Mouse (Mus musculus) erythroblast, embryonic 14.5 days (primary cell): Measurements from ENCODE around the gene B4galnt3. TPM values are rescaled to one million over a fixed set of nuclear protein-coding genes. Genes with fewer than 3 reads are reported as not detected.

Source experiments
- H3K27me3 ChIP-seq: 2 replicates; pipeline ENCODE4 v1.6.1; 2012; ENCODE audit warnings: inconsistent platforms; ENCODE audit not compliant: control insufficient read depth
- H3K36me3 ChIP-seq: 2 replicates; pipeline ENCODE4 v1.6.1; 2012; ENCODE audit warnings: mild to moderate bottlenecking, inconsistent platforms; ENCODE audit not compliant: control insufficient read depth
- H3K4me1 ChIP-seq: 2 replicates; pipeline ENCODE4 v1.6.1; 2012; ENCODE audit warnings: inconsistent platforms; ENCODE audit not compliant: control insufficient read depth
- H3K4me3 ChIP-seq: replicated peaks from 2 replicates; pipeline ENCODE3; 2012; ENCODE audit warnings: moderate library complexity, mild to moderate bottlenecking, inconsistent platforms
- H3K9me3 ChIP-seq: 2 replicates; pipeline ENCODE4 v1.6.1; 2012; ENCODE audit warnings: low read length, inconsistent platforms, mixed read lengths; ENCODE audit not compliant: control insufficient read depth
- GATA1 ChIP-seq: IDR thresholded peaks from 2 replicates; pipeline ENCODE4 v1.6.1; 2012; ENCODE audit warnings: low read length, inconsistent platforms, mixed read lengths
- TAL1 ChIP-seq: IDR thresholded peaks from 3 replicates; pipeline ENCODE4 v1.6.1; 2012; ENCODE audit warnings: low read length, inconsistent platforms, mixed read lengths
- polyA plus RNA-seq: library from polyadenylated mRNA; stranded (reverse); fragments of >175 nt; gene quantifications from 2 replicates; pipeline ENCODE4 v1.2.3, GENCODE M21; 2012

B4galnt3 gene
- polyA plus RNA-seq, 1 experiment = 0.07 TPM

- Histone ChIP-seq H3K4me3 (no peak overlapping the region), H3K4me1 (no peaks in the 10 kb centered on the region), H3K9me3 (no peaks in the 10 kb centered on the region), H3K27me3 (peaks cover 13% of the 10 kb centered on the region), H3K36me3 (no peaks in the 10 kb centered on the region)
- TF ChIP-seq GATA1 = no peak
- TF ChIP-seq TAL1 = no peak
Measured at GRCm38 (mm10) chr6:120235874-120236273, 58.5 kb downstream of the B4galnt3 start.

GRCm38 (mm10) chr6:120232885-120233284 lies 61.5 kb downstream of the B4galnt3 start:
- Histone ChIP-seq H3K27me3 (peaks cover 14% of the 10 kb centered on the region; the same call in 1 of the 2 replicates), H3K36me3 (no peaks in the 10 kb centered on the region), H3K9me3 (no peaks in the 10 kb centered on the region), H3K4me1 (no peaks in the 10 kb centered on the region), H3K4me3 (no peak overlapping the region)
- TF ChIP-seq TAL1 (no peak), GATA1 (no peak)

GRCm38 (mm10) chr6:120230441-120230840 lies 63.9 kb downstream of the B4galnt3 start:
- no peak overlapping the region for H3K4me3 ChIP-seq
- no peaks in the 10 kb centered on the region for H3K36me3 ChIP-seq
- TF ChIP-seq GATA1 (no peak), TAL1 (no peak)
- peaks cover 16% of the 10 kb centered on the region for H3K27me3 ChIP-seq
- H3K9me3 ChIP-seq = no peaks in the 10 kb centered on the region
- no peaks in the 10 kb centered on the region for H3K4me1 ChIP-seq

GRCm38 (mm10) chr6:120229806-120230205 lies 64.6 kb downstream of the B4galnt3 start:
- Histone ChIP-seq H3K9me3 (no peaks in the 10 kb centered on the region), H3K36me3 (no peaks in the 10 kb centered on the region), H3K4me1 (peaks cover 1% of the 10 kb centered on the region; the same call in 1 of the 2 replicates), H3K4me3 (no peak overlapping the region), H3K27me3 (peaks cover 18% of the 10 kb centered on the region)
- TF ChIP-seq TAL1 (no peak), GATA1 (no peak)

- Histone ChIP-seq H3K4me1 (peaks cover 5% of the 10 kb centered on the region), H3K4me3 (no peak overlapping the region), H3K36me3 (no peaks in the 10 kb centered on the region), H3K27me3 (peaks cover 27% of the 10 kb centered on the region), H3K9me3 (no peaks in the 10 kb centered on the region)
- no peak for TF ChIP-seq TAL1
- no peak for TF ChIP-seq GATA1
Measured at GRCm38 (mm10) chr6:120227068-120227467, 67.3 kb downstream of the B4galnt3 start.

- H3K4me3 ChIP-seq = no peak overlapping the region
- H3K9me3 ChIP-seq = no peaks in the 10 kb centered on the region
- peaks cover 14% of the 10 kb centered on the region for H3K4me1 ChIP-seq
- H3K27me3 ChIP-seq = peaks cover 24% of the 10 kb centered on the region
- H3K36me3 ChIP-seq = no peaks in the 10 kb centered on the region
- TF ChIP-seq GATA1 (no peak), TAL1 (no peak)
Measured at GRCm38 (mm10) chr6:120225355-120225754, 69.0 kb downstream of the B4galnt3 start.

- peaks cover 3% of the 10 kb centered on the region for H3K36me3 ChIP-seq
- no peak overlapping the region for H3K4me3 ChIP-seq
- no peaks in the 10 kb centered on the region for H3K9me3 ChIP-seq
- peaks cover 31% of the 10 kb centered on the region for H3K4me1 ChIP-seq
- TF ChIP-seq GATA1 (no peak), TAL1 (no peak)
- H3K27me3 ChIP-seq = peaks cover 20% of the 10 kb centered on the region
Measured at GRCm38 (mm10) chr6:120222669-120223068, 71.7 kb downstream of the B4galnt3 start.

- Histone ChIP-seq H3K27me3 (peaks cover 4% of the 10 kb centered on the region), H3K4me3 (no peak overlapping the region), H3K36me3 (peaks cover 18% of the 10 kb centered on the region), H3K9me3 (no peaks in the 10 kb centered on the region), H3K4me1 (peaks cover 62% of the 10 kb centered on the region)
- TF ChIP-seq TAL1 (no peak), GATA1 (no peak)
Measured at GRCm38 (mm10) chr6:120219281-120219680, 75.1 kb downstream of the B4galnt3 start.

GRCm38 (mm10) chr6:120216702-120217101 lies 77.7 kb downstream of the B4galnt3 start:
- TF ChIP-seq TAL1 (peak; percentile 81), GATA1 (peak; percentile 65)
- Histone ChIP-seq H3K27me3 (no peaks in the 10 kb centered on the region), H3K36me3 (peaks cover 21% of the 10 kb centered on the region), H3K4me3 (peak overlapping the region; percentile 49), H3K9me3 (no peaks in the 10 kb centered on the region), H3K4me1 (peaks cover 74% of the 10 kb centered on the region)

- peaks cover 9% of the 10 kb centered on the region for H3K27me3 ChIP-seq
- H3K9me3 ChIP-seq = no peaks in the 10 kb centered on the region
- TF ChIP-seq GATA1 (no peak), TAL1 (no peak)
- H3K4me1 ChIP-seq = peaks cover 59% of the 10 kb centered on the region
- H3K4me3 ChIP-seq = no peak overlapping the region
- peaks cover 12% of the 10 kb centered on the region for H3K36me3 ChIP-seq
Measured at GRCm38 (mm10) chr6:120211536-120211935, 82.8 kb downstream of the B4galnt3 start.
